Mouse (Mus musculus): ENCODE data around the gene Fut7.

Gene Fut7

DNA sequence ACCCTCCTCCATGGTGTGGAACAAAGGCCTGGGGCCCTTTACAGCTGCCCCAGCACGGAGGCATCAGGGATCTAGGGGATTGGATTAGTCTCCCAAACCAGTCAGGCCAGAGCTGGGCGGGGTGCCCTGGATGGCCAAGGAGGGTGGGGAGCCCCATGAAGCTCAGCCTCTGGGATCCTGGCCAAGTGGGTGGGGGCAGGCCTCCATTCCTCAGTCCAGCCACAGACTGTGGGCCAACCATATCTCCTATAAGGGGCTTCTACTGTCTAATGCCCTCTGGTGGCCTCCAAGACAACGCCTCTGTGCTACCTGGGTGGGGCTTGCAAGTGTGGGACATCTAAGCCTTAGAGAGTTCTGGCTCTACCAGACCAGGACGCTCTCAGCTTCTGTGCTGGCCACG, 35.8 kb downstream of the Fut7 start:
- DNase-seq (ENCODE audit: low spot score in 2 of 2), result peak; percentile 52 to 73

DNA sequence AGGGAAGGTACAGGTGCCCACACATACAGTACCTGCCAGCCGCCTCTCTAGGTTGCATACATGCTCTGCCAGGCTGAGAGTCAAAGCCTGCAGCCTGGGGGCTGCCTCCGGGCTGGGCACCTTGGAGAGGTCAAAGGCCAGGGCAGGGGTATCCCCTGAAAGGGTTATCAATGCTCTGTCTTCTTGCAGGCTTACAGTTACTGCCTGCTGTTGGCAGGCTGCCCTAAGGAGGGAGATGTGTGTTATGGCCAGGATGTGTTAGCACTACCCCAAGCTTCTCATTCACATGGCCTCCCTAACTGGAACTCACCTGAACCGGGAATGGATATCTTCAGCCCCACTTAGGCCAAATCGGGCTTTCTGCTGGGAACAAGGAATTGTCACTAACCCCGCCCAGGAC, 37.1 kb downstream of the Fut7 start:
- DNase-seq (ENCODE audit: low spot score in 2 of 2), result peak in 1 of 2 experiments; percentile 13

DNA sequence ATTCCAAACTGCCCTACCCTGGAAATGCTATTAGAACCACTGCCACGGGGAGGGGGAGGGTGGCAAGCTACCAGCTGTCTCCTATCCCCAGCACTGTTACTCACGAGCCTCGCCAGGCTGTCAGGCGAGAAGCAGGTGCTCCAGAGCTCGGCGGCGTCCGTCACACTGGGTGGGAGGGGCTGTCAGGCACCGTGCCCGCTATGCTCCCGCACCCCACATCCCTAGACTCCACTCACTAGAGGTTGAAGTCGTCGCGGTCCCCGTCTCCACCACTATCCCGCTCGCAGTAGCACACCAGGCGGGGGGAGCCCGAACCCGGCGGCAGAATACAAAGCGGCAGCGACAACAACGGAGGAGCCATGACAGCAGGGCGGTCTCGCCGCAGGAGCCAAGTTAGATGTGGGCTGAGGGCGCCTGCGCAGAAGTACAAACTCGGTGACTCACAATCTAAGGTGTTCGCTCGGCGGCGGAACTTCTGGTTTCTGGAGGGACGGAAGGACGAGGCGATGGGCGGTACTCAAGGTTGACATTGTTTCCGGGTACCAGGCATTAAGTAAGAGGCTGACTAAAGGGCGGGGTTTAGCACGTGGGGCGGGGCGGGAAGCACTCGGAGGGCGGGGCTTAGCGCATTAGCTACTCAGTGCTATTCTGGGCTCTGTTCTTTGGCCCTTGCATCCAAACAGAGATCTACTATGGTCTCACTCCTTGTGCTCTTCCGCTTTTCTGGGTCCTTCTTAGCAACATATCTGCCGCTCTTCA, 37.7 kb downstream of the Fut7 start, which contains the start of gene Paxx:
TSS of gene Paxx (minus strand) at position 544 of the 759 bp plus-strand sequence.
- peak; percentile 89 to 93 for DNase-seq (ENCODE audit: low spot score in 2 of 2)

DNA sequence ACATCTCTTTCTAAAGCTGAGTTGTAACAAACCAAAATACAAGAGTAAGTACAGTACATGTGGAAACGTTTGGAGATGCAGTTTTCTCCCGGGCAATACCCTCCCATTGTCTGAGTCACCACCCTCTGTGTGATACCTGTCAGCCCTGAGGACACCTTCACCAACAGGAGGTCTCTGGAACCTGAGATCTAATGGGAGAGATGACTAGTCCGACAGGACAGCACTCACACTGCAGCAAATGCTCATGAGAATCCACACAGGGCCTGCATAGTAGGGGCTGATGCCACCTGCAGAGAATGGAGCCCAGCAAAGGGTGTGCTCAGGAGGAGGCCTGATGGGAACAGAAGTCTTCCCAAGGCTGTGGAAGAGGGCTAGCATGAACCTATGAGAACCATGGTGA, 38.3 kb downstream of the Fut7 start:
- DNase-seq (ENCODE audit: low spot score in 2 of 2), result no peak

DNA sequence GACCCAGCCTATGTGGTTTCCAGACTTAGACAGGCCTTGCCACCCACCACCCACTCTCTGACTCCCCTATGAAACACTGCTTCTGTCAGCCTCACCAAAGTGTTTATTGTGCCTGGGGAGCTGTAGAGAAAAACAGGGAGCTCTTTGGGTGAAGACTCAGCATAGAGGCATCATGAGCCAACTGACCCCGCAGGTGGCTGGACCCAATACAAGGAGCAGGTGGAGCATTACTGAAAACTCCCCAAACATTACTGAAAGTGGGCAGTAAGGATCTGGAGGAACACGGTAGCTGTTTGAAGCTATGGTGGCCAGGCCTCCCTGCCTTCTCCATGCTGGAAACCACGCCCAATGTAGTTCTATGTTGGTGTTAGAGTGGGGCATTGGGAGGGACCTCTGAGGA, 40.6 kb downstream of the Fut7 start:
- DNase-seq (ENCODE audit: low spot score in 2 of 2), result no peak

DNA sequence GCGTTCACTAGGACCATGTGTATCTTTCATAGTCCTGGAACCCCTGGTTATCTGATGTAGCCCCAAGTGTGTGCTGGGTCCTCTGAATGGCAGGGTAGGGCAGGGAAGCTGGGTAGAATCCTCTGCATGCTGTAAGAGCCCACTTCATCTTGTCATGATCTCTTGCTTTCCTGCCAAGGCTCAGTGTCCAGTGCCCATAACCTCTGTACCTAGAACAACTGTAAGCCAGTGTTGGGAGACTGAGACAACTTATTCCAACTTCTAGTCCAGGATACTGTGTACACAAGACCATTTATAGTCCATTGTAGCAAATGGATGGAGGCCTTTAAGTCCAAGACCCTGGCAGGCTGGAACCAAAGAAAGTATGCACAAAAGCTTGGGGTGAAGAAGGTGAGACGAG, 42.2 kb downstream of the Fut7 start:
- no peak for DNase-seq (ENCODE audit: low spot score in 2 of 2)

DNA sequence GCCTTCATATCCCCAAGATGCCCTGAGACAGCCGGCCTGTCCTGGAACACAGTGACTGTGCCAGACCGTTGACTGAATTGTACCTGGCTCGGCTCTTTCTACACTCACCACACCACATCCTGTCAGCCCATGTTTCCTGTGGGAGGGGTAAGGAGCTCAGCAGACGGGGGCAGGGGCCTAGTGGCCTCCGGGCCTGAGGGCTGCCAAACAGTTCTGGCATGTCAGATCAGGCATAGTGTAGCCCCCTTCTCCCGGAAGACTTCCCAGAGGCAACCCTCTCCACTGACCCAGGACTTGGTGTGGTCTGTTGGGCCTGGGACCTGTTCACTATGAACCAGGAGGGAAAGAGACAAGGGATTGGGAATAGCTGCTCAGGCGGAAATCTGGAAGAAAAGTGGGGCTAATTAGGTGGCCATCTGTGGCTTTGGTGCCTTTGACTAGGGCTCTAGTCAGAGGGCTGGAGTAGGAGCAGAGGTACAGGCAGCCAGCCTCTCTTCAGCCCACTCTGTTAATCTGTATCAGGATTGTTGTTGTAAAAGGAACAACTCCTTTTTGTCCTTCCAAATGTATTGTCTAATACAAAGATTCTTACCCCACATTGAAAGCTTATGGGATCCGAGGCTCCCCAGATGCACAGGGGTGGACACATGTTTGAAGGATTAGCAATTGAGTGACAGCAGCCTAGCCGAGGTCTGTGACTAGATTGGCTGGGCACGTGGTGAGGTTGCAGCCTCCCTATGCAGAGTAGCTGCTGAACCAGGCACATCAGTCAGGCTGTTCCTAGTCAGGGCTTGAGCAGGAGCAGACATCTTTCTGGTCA, 43.0 kb downstream of the Fut7 start:
- no peak for DNase-seq (ENCODE audit: low spot score in 2 of 2)

DNA sequence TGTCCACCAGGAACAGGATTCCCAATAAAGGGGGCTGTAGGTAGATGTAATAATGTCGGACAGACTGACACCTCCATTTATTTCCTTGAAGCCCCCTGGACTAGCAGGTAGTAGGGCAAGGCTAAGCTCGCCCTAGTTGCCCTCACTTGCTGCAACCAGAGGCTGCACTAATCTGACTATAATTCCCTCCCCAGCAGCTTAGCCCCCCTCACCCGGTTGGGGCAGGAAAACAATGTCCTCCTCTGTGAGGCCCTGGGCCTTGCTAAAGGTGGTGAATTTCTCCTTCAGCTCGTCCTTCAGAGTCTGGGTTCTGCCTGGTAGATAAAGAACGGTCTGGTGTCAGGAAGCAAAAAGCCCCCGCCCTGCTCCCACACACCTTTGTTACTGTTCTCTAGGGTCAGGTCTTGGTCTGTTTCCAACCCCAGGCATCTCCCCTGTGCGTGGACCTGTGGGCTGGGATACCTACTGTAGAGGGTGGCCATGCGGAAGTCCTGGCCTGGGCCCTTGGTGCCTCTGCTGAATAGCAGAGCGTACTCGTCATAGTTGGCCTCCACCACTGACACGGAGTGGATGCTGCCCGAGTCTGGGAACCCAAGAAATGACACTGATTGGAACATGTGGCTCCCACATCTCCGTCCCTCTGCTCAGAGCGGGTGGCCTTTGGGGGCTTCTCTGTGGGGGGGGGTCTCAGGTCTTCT, 44.7 kb downstream of the Fut7 start:
- no peak for DNase-seq (ENCODE audit: low spot score in 2 of 2)

DNA sequence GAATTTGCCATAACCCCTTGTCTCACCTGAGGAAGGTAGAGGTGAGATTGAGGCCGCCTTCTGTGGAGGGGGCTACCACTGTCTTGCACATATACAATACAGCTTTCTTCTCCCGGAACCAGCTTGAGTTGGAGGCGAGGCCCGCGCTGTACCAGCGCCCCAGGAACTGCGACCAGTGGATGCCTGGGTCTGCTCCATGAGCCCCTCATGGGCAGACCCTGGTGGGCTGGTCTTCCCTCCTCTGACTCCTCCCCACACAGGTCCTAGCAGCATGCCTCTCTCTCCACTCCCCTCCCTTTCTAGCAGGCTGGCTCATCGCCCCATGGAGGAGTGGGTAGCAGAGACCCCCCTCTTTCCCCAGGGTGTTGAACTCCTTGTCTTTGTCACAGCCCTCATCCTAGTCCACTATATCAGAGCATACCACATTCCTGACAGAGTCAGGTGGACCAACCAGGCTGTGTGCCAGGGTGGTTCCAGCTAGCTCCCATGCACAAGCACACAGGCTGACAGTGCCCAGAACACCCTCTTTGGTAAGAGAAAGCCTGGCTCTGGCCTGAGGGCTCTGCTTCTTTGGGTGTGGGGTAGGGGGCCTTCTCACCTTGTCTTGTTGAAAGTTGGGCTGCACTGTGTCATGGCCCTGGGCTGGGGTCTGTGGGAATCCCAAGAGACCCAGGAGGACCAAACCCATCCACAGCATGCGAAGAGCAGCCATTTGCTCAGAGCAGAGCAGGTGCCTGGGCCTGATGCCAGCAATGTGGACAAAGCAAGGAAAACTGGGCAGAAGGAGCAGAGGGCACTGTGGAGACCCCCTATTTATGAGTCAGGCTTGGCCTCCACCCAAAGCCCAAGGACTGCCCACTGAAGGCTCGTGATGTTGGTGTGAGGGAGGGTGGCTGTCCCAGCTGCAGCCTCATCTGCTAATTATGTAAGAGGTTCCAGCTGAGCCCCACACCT, 46.2 kb downstream of the Fut7 start:
- no peak for DNase-seq (ENCODE audit: low spot score in 2 of 2)

DNA sequence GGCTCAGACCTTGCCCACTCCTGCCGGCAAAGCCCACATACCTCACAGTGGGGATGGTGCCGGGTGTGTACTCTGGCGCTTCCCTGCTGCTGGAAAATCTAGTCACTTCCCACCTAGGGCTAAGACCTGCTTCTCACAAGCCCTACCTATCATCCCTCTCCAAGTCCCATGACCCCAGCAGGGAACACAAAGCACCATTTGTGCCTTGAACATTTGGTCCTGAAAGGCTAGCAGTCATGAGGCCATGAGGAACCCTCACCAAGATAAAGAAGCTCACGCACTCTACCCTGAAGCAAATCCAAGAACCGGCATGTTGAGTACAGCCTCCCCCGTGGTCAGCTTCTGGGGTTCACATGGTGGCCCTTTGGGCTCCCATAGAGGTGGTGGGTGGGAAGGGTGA, 46.9 kb downstream of the Fut7 start, which contains the start of gene Ptgds:
TSS of gene Ptgds (minus strand) at position 78 of the 400 bp plus-strand sequence.
- no peak for DNase-seq (ENCODE audit: low spot score in 2 of 2)

DNA sequence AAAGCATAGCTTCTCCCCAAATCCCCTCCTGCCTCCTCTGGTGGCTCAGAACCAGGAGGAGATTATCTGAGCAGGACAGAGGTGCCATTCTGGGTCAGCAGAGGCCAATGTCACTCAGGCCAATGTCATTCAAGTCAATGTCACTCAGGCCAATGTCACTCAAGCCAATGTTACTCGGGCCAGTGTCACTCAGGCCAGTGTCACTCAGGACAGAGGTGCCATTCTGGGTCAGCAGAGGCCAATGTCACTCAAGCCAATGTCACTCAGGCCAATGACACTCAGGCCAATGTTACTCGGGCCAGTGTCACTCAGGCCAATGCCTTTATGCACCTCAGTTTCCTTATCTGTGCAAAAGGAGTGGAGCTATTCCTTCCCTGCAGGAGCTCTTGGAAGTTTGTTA, 49.5 kb downstream of the Fut7 start:
- no peak for DNase-seq (ENCODE audit: low spot score in 2 of 2)
